Mouse (Mus musculus) fat pad, adult 2 months (tissue): ENCODE measurements around the gene Adamts2.

Experiments used
- DNase-seq: peaks from one replicate; pipeline ENCODE4 v3.0.0-alpha.2; 2011; ENCODE audit warnings: low read depth, low spot score; ENCODE audit errors: extremely low read depth

Adamts2 gene

DNA sequence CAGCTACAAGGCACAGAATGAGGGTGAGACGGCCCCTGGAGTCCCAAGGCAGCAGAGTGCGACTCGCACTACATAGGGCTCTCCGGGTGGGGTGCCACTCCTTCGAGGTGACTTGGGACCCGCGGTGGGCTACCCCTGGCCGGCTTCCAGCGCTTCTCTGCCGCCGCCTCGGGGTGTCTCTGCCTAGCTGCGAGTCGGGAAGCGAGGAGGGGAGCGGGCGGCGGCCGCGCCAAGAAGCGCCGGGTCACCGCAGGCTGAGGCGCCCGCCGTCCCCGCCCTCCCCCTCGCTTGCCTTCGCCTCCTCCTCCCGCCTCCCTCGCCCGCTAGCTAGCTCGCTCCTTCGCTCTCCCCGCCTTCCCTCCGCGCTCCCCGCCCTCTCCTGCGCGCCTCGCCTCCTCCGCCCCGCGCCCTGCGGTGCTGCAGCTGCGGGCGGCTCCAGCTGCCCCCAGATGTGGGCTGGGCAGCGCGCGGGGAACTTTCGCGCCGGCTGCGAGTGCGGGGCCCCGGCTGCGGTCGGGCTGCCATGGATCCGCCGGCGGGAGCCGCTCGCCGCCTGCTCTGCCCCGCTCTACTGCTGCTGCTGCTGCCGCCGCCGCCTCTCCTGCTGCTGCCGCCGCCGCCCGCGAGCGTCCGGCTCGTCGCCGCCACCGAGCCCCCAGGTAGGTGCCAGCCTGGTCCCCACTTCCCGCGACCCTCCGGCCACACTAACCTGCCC, at the start of gene Adamts2:
Adamts2 (plus strand) TSS at position 444 of the 715 bp plus-strand sequence.
- no peak for DNase-seq

DNA sequence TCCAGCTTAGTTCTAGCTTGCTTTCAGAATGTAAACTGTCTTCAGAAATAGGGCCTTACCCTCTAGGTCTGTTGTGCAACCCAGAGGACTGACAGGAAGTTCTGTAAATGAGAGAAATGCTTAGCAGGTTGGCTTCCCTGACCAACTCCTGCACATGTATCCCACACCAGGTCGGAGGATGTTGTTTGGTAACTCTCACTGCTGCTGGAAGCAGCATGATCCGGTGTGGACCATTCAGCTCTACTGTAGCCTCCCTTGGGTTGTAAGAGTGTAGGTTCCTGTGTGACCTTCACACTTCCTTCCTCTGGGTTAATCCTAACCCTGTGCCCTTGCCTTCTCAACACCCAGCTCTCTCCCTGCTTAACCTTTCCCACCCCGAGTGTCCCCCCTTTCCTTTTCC, 44.8 kb upstream of the Adamts2 start:
- DNase-seq: no peak

DNA sequence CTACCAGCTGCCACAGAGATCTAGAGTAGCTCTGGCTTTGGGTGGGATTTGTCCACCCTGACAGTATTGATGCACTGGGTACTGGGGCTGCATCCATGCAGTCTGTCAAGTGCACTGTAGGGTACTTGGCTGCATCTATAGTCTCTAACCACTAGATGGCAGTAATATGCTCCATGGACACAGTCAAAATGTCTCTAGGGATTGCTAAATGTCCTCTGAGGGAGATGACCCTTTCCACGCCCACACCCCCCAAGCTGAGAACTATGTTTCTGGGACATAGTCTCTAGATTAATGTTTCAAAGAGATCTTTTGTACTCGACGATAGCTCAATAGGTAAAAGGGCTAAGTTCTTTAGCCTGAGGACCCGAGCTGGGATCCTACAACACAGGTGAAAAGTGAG, 42.8 kb upstream of the Adamts2 start:
- DNase-seq: no peak

DNA sequence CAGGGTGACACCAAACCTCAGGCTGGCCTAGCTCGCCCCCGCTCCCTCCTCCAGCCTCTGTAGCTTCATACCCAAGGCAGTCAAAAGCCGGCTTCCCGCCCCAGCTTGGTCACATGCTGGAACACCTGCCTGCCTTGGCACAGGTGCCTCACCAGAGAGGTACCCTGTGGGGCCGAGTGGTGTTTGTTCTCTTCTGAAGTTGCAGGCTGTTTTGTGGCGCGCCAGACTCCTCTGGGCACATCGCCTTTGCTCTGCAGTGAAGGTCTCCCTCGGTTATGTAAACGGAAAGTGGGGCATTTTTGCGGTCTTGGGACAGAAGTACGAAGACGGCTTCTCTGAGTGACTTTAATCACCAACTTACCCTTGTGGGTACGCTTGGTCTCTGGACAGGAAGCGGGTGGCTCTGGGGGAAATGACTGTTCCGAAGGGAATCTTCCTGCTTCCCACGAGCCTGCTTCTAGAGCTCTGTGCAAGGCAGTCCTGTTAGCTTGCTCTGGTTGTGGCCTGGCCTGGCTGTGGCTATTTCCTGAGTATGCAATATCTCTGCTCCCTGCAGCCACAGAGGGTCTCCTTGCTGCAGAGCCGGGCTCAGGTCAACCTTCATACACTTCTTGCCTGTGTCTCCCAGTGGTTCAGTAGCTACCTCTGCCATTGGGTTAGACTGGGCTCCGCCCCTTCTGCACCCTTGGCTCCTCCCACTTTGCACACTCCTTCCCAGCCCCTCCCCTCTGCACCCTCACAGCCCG, 36.2 kb upstream of the Adamts2 start:
- no peak for DNase-seq

DNA sequence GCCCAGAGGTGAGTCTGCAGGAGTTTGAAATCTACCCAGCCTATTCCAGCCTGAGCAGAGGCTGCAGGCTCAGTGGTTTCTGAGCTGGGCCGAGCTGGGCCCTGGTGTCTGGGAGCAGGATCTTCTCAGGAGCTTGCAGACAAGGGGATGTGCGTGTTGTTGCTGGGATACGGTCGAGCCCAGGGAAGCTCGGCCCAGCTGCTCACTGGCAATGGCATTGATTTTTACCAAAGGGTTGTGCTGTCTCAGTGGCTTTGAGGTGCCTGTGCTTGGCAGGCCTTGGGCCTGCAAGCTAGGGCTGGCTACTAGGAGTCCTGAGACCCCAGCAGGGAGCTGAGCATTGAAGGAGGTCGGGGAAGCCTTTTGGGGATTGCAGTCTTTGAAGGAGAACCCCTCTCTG, 30.4 kb upstream of the Adamts2 start:
- DNase-seq: no peak

DNA sequence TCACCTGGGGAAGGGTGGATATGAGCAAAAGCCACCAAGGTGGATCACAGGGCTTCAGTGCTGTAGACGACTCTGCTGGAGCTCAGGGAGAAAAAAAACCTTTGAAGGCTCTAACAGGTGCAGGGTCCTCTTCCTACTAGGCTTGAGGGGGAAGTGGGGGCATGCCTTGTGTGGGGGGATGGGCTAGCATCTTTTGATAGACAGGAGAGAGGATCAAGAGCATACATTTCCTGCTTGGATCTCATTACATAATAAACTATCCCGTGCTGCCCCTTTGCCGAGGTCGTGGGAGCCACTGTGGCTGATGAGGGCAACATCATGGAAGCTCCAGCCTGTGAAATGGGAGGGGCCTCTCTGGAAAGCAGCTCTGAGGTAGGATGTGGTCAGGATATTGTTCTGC, 25.4 kb upstream of the Adamts2 start:
- no peak for DNase-seq

DNA sequence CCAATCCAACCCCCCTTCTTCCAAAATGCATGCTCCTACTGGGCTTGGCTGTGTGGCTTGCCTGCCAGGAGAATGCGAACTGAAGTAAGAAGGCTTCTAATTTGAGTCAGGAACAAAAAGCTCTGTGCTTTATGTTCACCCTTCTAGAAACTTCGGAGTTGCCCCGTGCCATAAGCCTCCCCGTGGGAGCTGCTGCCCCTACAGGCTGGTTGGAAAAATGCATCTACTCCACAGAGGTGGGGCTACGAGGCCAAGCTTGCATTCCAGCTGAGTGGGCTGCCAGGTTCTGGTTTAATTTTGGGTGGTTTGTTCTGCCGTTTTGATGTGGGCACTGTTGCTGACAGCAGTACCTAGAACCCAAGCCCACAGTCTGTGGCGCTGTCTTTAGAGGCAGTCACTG, 14.9 kb upstream of the Adamts2 start:
- DNase-seq: no peak

DNA sequence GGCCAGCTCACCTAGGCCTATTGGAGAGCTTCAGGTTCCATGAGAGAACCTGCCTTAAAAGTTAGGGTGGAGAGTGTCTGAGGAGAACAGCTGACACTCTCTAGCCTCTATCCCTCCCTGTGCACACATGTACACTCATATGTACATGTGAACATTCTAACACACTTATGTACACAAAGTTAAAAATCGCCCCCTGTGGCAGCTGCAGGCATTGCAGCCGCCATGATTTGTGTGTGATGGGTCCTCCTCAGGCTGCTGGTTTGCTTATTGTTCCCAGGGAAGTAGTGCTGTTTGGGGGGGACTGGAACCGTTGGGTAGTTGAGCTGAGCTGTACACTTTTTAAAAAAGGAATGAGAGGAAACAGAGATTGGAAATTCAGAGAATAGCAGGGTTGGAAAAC, 14.1 kb upstream of the Adamts2 start:
- no peak for DNase-seq

DNA sequence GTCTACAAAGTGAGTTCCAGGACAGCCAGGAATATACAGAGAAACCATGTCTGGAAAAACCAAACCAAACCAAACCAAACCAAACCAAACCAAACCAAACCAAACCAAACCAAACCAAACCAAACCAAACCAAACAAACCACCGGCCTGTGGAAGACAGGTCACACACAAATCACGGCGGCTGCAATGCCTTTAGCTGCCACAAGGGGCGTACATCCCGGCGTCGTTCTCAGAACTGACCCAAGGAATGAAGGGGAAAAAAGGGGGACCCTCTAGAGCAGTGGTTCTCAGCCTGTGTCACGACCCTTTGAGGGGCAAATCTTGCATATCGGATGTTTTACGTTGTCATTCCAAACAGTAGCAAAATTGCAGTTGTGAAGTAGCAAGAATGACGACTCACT, 12.8 kb upstream of the Adamts2 start:
- DNase-seq: no peak

DNA sequence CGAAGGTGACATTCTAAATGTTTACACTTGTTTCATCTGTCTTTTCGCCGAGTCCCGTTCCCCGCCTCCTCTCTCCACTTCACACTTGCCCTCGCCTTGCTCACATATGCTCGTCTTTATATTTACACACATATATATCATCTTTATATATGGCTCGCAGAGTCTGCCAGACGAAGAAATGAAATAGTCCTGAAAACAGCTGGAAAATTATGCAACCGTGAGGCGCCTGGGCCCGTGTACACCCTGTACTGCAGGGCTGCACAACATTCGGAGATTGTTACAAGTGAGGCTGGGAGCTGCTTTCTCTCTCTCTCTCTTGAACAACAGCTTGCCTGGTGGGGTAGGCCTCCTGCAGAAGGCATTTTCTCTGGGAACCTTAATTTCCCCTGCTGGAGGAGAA, 10.8 kb upstream of the Adamts2 start:
- DNase-seq: no peak

DNA sequence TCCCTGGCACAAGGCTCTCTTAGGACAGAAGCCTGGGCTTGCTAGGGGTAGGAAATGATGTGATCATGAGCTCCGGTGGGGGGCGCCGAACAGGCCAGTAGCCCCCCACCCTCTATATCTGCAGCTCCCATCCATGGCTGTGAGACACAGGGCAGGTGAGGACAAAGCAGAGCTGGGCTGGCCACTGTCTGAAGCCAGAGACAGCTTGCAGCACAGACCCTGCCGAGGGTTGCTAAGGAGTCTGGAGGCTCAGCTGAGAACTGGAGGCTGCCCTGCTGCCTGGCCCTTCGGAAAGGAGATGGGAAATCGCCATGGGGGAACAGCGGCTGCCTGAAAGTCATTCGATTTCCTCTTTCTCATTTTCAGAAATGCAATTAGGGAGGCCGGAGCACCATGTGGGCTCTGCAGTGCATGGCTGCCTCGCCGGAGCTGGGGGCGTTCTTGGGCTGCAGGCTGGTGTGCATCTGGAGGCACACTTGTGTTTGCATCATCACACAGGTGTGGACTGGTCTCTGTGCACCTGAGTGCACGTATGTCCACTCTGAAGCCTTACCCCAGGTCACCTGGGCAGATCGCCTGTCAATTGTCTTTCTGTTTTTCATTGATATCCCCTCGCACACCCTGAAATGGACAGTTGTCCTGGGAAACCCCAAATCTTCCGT, 8.9 kb upstream of the Adamts2 start:
- DNase-seq: no peak

DNA sequence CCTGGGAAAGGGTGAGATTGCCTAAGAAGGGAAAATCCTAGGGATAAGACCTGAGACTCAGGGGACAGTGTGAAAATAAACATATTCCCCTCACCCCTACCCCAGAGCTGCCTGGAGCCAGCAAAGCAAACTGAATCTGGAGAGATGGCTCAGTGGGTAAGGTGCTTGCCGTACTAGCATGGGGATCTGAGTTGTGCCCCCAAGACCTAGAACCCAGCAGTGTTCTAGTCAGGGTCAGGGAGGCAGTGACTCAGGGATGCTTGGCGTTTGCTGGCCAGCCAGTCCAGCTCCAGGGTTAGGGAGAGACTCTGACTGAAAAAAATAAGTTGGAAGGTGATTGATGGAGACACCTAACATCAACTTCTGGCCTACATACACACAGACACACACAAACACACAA, 5.3 kb upstream of the Adamts2 start:
- DNase-seq: no peak

DNA sequence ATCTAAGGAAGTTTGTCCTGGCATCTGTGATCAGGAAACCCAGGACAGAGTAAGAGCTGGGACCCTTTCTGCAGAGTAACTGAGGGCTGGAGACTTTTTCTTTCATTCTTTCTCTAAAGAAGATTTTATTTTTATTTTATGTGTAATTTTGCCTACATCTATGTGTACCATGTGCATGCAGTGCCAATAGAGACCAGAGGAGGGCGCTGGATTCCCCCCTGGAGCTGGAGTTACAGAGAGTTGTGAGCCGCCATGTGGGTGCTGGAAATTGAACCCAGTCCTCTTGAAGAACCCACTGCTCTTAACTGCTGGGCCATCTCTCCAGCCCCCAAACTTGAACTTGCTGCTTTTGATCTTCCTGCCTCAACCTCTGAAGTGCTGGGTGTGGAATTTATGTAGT, 2.7 kb upstream of the Adamts2 start:
- no peak for DNase-seq

DNA sequence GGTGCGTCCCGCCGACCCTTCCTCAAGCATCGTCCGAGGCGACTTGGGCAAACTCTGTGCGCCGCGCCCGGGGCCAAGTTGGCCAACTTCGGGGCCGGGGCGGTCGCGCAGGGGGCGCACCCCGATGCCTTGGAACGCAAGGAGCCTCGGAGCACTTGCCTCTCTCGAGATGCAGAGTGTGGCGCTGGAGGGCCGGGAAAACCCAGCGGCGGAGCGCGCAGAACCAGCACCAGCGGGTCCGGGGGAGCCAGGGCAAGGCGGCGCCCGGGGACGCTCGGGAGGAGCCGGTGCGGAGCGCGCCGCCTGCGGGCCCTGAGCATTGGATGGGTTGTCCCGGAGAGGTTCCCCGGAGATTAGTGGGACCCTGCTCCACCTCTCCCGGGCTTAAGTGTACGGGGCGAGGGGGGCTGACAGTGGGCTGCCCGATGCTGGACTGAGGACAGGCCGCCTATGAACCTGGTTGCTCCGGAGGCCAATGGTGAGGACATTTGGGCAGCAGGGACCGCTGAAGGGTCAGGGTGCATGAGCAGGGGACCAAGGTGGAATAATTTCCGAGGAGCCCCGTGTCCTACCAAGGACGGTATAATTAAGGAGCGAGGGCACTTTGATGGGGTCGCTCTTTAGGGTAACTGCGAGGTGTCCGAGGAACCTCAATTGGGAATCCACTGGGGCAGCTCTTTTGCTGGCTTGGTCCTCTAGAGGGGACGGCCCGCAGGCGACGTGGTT, 635 bp downstream of the Adamts2 start:
- no peak for DNase-seq

DNA sequence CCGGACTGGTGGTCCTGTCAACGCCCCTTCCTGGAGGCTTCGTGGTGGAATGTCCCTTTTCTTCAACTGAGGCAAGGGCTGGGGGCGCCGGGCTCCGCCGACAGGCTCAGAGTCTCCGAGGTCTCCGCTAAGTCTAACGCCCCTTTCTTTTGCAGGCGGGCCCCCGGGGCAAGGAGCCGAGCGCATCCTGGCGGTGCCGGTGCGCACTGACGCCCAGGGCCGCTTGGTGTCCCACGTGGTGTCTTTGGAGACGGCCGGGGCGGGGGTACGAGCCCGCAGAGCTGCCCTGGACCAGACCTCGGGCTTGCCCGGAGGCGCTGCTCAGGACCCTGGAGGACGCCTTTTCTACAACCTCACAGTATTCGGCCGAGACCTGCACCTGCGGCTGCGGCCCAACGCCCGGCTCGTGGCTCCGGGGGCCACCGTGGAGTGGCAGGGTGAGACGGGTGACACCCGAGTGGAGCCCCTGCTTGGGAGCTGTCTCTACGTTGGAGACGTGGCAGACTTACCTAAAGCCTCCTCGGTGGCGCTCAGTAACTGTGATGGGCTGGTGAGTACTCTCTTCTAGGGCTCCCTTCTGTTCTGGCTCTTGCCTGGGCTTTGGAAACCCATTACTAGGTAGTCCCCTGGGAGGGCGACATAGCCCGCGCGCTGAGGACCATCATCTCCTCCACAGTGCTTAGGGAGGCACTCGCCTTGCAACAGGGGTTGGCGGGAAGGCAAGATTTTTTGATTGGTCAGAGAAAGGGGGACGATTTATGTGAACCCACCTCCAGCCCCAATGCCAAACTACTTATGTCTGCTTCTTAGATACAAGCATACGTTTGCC, 1.4 kb downstream of the Adamts2 start:
- no peak for DNase-seq

DNA sequence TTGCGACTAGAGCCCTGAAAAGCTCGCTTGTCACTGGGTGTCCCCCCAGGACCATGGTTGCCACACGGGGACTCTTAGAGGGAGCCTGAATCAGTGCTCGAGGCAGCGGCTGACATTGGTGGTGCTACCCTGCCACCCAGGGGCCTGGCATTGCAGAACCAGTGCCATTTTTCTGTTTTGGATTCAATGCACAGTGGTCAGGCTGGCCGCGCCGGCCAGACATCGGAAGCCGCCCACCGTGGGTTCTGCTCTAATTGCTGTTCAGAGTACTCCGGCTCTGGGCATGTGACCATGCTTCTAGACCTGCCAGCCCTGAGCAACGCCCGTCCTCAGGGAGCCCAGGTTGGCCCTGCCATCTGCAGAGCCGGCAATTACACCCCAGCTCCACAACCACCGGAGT, 2.5 kb downstream of the Adamts2 start:
- DNase-seq: no peak

DNA sequence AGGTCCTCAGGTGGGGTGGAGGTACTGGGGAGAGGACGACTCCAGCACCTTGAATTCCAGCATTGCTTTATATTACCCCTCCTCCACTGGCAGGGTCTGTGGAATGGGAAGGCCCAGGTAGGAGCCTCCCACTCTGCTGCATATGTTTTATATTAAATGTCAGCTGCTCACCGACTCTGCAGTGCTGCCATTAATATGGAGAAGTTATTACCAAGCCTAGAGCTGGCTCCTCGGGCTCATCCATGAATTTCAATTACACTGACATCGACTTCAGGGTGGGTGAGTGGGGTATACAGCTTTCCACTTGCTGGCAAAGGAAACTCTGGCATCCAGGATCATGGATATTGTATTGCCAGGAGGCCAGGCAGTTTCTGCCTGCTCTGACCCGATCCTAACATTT, 9.3 kb downstream of the Adamts2 start:
- DNase-seq: no peak

DNA sequence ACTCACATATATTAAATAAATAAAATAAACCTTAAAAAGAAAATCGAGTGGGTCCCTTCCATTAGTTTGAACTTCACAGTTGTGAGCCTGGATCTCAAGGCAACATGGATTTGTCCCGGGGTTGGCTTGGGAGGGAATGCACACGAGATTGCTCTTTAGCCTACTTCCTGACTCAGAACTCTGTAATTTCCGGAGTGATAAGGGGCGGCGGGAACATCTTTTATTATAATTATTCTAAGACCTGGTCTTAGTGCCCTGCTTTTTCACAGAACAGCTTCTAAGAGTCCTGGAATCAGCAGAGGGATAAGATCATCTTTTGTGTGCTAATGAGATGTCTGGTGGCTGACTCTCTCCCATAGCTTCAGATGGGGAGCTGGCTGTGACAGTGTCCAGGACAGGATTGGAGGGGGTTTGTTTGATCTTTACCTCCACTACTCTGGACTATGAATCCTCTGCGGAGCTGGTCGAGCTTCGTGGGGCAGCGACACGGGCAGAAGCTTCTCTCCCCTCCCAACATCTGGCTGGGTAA, 15.2 kb downstream of the Adamts2 start:
- DNase-seq: no peak

DNA sequence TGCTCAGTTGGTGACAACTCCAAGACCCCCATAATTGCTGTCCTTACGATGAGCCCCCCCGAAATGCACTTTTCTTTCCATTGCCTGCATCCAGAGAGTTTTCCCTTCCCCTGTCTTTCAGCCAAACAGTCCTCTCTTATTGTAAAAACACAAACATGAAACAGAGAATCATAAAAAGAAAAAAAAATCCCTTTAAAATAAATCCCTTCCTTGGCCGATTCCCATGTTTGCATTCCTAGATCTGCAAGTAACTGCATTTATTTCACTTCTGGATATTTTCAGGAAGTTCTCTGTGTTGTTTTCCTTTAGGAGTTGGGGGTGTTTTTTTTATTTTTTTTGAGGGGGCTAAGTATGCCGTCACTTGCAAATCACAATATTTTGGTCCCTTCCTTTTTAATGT, 19.0 kb downstream of the Adamts2 start:
- DNase-seq: no peak

DNA sequence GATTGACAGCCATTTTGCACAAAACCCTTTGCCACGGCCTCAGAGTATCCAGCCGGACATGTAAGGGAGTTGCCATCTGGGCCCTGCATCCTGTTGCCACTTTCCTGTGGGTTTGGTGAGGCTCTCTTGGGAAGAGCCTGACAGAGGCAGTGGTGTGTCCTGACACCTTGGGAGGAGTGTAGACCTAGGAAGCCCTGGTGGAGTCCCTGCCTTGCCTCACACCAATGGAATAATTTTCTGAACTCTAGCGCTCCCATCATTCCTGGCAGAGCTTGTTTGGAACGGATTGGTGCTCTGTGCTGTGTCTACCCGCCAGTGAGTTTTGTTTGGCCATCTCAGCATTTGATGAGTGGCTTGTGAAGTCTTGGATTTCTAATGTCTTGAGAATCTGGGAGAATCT, 19.5 kb downstream of the Adamts2 start:
- no peak for DNase-seq
